Mouse (Mus musculus): ENCODE data around the gene Gdpd4. TPM values are rescaled to one million over a fixed set of nuclear protein-coding genes. Genes with fewer than 3 reads are reported as not detected.

The Gdpd4 gene
- polyA plus RNA-seq, 1 experiment from 2014 or later: not detected

- no peak overlapping the region for H3K9ac ChIP-seq (replicated peaks; ENCODE audit: low read depth, low read length)
- H3K4me1 ChIP-seq (replicated peaks; ENCODE audit: control insufficient read depth, insufficient read depth, low read length): no peaks in the 10 kb centered on the region
- H3K4me3 ChIP-seq (replicated peaks; ENCODE audit: low read length): no peak overlapping the region
- H3K27me3 ChIP-seq (replicated peaks; ENCODE audit: control insufficient read depth, insufficient read depth, low read length): no peaks in the 10 kb centered on the region
- no peaks in the 10 kb centered on the region for H3K36me3 ChIP-seq (ENCODE audit: control insufficient read depth, insufficient read depth)
- no peak overlapping the region for H3K27ac ChIP-seq (ENCODE audit: low read length)
- no peak for ATAC-seq
- 23% methylated on average over 4 of the region's 4 CpGs for WGBS
- no peaks in the 10 kb centered on the region for H3K9me3 ChIP-seq (ENCODE audit: control insufficient read depth, low read length)
- H3K4me2 ChIP-seq (ENCODE audit: low read length): no peak overlapping the region
These were observed 52.7 kb downstream of the Gdpd4 start for GRCm38 (mm10) chr7:97972486-97972885.

- Histone ChIP-seq H3K4me1 (replicated peaks; ENCODE audit: control insufficient read depth, insufficient read depth, low read length) (no peaks in the 10 kb centered on the region), H3K4me3 (replicated peaks; ENCODE audit: low read length) (no peak overlapping the region)
- WGBS: 17% methylated on average over 1 of the region's 1 CpGs
These were observed 57.7 kb downstream of the Gdpd4 start for GRCm38 (mm10) chr7:97977463-97977862.

DNA sequence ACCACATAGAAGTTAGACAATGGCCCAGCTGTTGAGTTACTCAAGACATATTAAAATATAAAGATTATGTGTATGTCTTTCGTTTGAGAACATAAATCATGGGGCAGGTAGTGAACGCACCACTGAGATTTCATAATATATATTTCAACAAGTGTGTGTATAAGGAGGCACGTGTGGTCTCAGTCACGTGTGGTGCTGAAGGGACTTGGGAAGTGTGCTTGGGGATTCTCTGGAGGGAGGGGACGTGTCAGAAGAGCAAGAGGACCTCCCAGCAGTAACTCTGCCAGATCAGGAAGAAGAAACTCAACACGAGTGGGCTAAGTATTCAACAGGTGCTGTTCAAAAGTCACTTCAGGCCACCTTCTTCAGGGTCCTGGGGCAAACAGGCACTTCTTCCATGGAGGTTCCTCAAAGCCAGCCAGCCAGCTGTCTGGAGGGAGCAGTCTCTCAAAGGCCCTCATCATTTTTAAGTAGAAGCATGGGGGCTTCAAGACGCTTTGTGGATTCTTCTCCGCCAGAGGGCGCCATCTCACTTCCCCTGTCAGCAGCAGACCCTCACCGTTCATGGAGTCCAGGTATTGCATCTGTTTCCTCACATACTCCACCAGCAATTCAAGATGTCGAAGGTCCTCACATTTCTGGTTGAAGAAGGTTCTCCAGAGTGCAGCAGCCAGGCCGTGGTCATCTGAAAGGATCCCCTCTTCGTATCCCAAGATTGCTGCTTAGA, 64.5 kb downstream of the Gdpd4 start:
- no peaks in the 10 kb centered on the region for H3K36me3 ChIP-seq (ENCODE audit: control insufficient read depth, insufficient read depth)
- H3K9ac ChIP-seq (replicated peaks; ENCODE audit: low read depth, low read length): no peak overlapping the region
- ATAC-seq: no peak
- H3K4me2 ChIP-seq (ENCODE audit: low read length): no peak overlapping the region
- no peak overlapping the region for H3K4me3 ChIP-seq (replicated peaks; ENCODE audit: low read length)
- H3K9me3 ChIP-seq (ENCODE audit: control insufficient read depth, low read length): no peaks in the 10 kb centered on the region
- H3K27me3 ChIP-seq (replicated peaks; ENCODE audit: control insufficient read depth, insufficient read depth, low read length): no peaks in the 10 kb centered on the region
- 51% methylated on average over 13 of the region's 13 CpGs for WGBS
- H3K27ac ChIP-seq (ENCODE audit: low read length): no peak overlapping the region
- no peaks in the 10 kb centered on the region for H3K4me1 ChIP-seq (replicated peaks; ENCODE audit: control insufficient read depth, insufficient read depth, low read length)

More at GRCm38 (mm10) chr7:97977463-97977862, 57.7 kb downstream of the Gdpd4 start:
- peak; percentile 91 for ATAC-seq
- H3K27me3 ChIP-seq (replicated peaks; ENCODE audit: control insufficient read depth, insufficient read depth, low read length): no peaks in the 10 kb centered on the region
- H3K9ac ChIP-seq (replicated peaks; ENCODE audit: low read depth, low read length): no peak overlapping the region
- no peaks in the 10 kb centered on the region for H3K9me3 ChIP-seq (ENCODE audit: control insufficient read depth, low read length)
- no peaks in the 10 kb centered on the region for H3K36me3 ChIP-seq (ENCODE audit: control insufficient read depth, insufficient read depth)
- no peak overlapping the region for H3K27ac ChIP-seq (ENCODE audit: low read length)
- H3K4me2 ChIP-seq (ENCODE audit: low read length): no peak overlapping the region

GRCm38 (mm10) chr7:98002617-98003016, 82.9 kb downstream of the Gdpd4 start:
- no peaks in the 10 kb centered on the region for H3K9me3 ChIP-seq (ENCODE audit: control insufficient read depth, low read length)
- no peak overlapping the region for H3K27ac ChIP-seq (ENCODE audit: low read length)
- WGBS: 87% methylated on average over 7 of the region's 7 CpGs
- H3K4me3 ChIP-seq (replicated peaks; ENCODE audit: low read length): no peak overlapping the region
- no peak overlapping the region for H3K9ac ChIP-seq (replicated peaks; ENCODE audit: low read depth, low read length)
- no peaks in the 10 kb centered on the region for H3K27me3 ChIP-seq (replicated peaks; ENCODE audit: control insufficient read depth, insufficient read depth, low read length)
- no peaks in the 10 kb centered on the region for H3K36me3 ChIP-seq (ENCODE audit: control insufficient read depth, insufficient read depth)
- no peak overlapping the region for H3K4me2 ChIP-seq (ENCODE audit: low read length)
- no peaks in the 10 kb centered on the region for H3K4me1 ChIP-seq (replicated peaks; ENCODE audit: control insufficient read depth, insufficient read depth, low read length)
- no peak for ATAC-seq

- H3K36me3 ChIP-seq (ENCODE audit: control insufficient read depth, insufficient read depth): no peaks in the 10 kb centered on the region
- WGBS: 84% methylated on average over 9 of the region's 9 CpGs
- no peak overlapping the region for H3K4me3 ChIP-seq (replicated peaks; ENCODE audit: low read length)
- H3K9ac ChIP-seq (replicated peaks; ENCODE audit: low read depth, low read length): no peak overlapping the region
- no peaks in the 10 kb centered on the region for H3K4me1 ChIP-seq (replicated peaks; ENCODE audit: control insufficient read depth, insufficient read depth, low read length)
- no peak overlapping the region for H3K4me2 ChIP-seq (ENCODE audit: low read length)
- ATAC-seq: no peak
- H3K27ac ChIP-seq (ENCODE audit: low read length): no peak overlapping the region
- H3K27me3 ChIP-seq (replicated peaks; ENCODE audit: control insufficient read depth, insufficient read depth, low read length): no peaks in the 10 kb centered on the region
- H3K9me3 ChIP-seq (ENCODE audit: control insufficient read depth, low read length): no peaks in the 10 kb centered on the region
These were observed 128.5 kb downstream of the Gdpd4 start for GRCm38 (mm10) chr7:98048101-98048824.

- no peaks in the 10 kb centered on the region for H3K9me3 ChIP-seq (ENCODE audit: control insufficient read depth, low read length)
- WGBS: 18% methylated on average over 8 of the region's 8 CpGs
- no peak overlapping the region for H3K9ac ChIP-seq (replicated peaks; ENCODE audit: low read depth, low read length)
- no peaks in the 10 kb centered on the region for H3K27me3 ChIP-seq (replicated peaks; ENCODE audit: control insufficient read depth, insufficient read depth, low read length)
- no peak overlapping the region for H3K4me3 ChIP-seq (replicated peaks; ENCODE audit: low read length)
- no peak for ATAC-seq
- no peaks in the 10 kb centered on the region for H3K36me3 ChIP-seq (ENCODE audit: control insufficient read depth, insufficient read depth)
- H3K4me2 ChIP-seq (ENCODE audit: low read length): no peak overlapping the region
- no peak overlapping the region for H3K27ac ChIP-seq (ENCODE audit: low read length)
- H3K4me1 ChIP-seq (replicated peaks; ENCODE audit: control insufficient read depth, insufficient read depth, low read length): no peaks in the 10 kb centered on the region
These were observed 132.2 kb downstream of the Gdpd4 start for GRCm38 (mm10) chr7:98051980-98052379.

DNA sequence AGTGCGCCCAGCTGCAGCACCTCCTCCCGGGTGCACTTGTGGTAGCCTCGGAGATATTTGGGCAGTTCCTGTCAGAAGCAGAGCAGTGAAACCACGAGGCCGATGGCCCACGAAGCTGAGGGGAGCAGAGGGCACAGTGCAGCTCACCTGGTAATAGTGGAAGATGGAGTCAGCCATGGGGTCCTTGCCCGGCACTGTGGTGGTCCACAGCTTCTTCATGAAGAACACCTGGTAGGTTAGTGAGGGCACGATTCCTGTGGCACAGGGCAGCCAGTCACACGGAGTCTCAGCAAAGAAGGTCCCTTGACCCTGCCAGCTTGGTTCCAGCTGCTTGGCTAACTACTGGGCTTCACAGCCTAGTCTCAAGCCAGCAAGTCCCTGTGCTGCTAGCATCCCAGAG, 134.7 kb downstream of the Gdpd4 start:
- Histone ChIP-seq H3K27me3 (replicated peaks; ENCODE audit: control insufficient read depth, insufficient read depth, low read length) (no peaks in the 10 kb centered on the region), H3K27ac (ENCODE audit: low read length) (no peak overlapping the region), H3K36me3 (ENCODE audit: control insufficient read depth, insufficient read depth) (no peaks in the 10 kb centered on the region), H3K9ac (replicated peaks; ENCODE audit: low read depth, low read length) (no peak overlapping the region), H3K4me1 (replicated peaks; ENCODE audit: control insufficient read depth, insufficient read depth, low read length) (no peaks in the 10 kb centered on the region), H3K4me3 (replicated peaks; ENCODE audit: low read length) (no peak overlapping the region), H3K4me2 (ENCODE audit: low read length) (no peak overlapping the region), H3K9me3 (ENCODE audit: control insufficient read depth, low read length) (no peaks in the 10 kb centered on the region)
- WGBS: 90% methylated on average over 9 of the region's 9 CpGs
- ATAC-seq: no peak

DNA sequence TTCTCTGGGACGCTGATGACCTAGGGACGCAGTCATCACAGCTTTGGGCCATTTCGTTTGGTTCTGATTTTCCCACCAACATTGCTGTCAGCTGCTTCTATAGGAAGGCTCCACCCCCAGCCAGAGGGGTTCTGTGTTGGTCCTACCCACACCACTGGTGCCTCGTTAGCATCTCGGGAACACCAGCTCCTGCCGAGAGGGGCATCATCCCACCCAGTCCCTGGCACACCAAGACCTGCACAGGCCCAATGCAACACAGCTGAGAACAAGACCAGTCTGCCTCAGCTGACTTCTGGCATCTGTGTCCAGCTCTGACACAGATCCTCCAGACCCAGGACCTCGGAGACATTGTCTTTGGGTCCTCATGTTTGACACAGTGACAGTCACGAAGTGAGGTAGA, 135.2 kb downstream of the Gdpd4 start:
- Histone ChIP-seq H3K36me3 (ENCODE audit: control insufficient read depth, insufficient read depth) (no peaks in the 10 kb centered on the region), H3K27ac (ENCODE audit: low read length) (no peak overlapping the region), H3K4me1 (replicated peaks; ENCODE audit: control insufficient read depth, insufficient read depth, low read length) (no peaks in the 10 kb centered on the region), H3K4me3 (replicated peaks; ENCODE audit: low read length) (no peak overlapping the region), H3K9me3 (ENCODE audit: control insufficient read depth, low read length) (no peaks in the 10 kb centered on the region), H3K9ac (replicated peaks; ENCODE audit: low read depth, low read length) (no peak overlapping the region), H3K4me2 (ENCODE audit: low read length) (no peak overlapping the region), H3K27me3 (replicated peaks; ENCODE audit: control insufficient read depth, insufficient read depth, low read length) (no peaks in the 10 kb centered on the region)
- 80% methylated on average over 8 of the region's 8 CpGs for WGBS
- ATAC-seq: no peak

- no peak overlapping the region for H3K4me2 ChIP-seq (ENCODE audit: low read length)
- H3K27ac ChIP-seq (ENCODE audit: low read length): no peak overlapping the region
- H3K27me3 ChIP-seq (replicated peaks; ENCODE audit: control insufficient read depth, insufficient read depth, low read length): no peaks in the 10 kb centered on the region
- 85% methylated on average over 11 of the region's 11 CpGs for WGBS
- H3K36me3 ChIP-seq (ENCODE audit: control insufficient read depth, insufficient read depth): no peaks in the 10 kb centered on the region
- H3K9ac ChIP-seq (replicated peaks; ENCODE audit: low read depth, low read length): no peak overlapping the region
- no peaks in the 10 kb centered on the region for H3K4me1 ChIP-seq (replicated peaks; ENCODE audit: control insufficient read depth, insufficient read depth, low read length)
- no peak for ATAC-seq
- H3K9me3 ChIP-seq (ENCODE audit: control insufficient read depth, low read length): no peaks in the 10 kb centered on the region
- H3K4me3 ChIP-seq (replicated peaks; ENCODE audit: low read length): no peak overlapping the region
These were observed 146.5 kb downstream of the Gdpd4 start for GRCm38 (mm10) chr7:98066229-98066628.
